Mouse (Mus musculus) neural tube, embryonic 14.5 days (tissue): ENCODE results near the gene Xiap. TPM values are rescaled to one million over a fixed set of nuclear protein-coding genes. Genes with fewer than 3 reads are reported as not detected.

Source experiments
- ATAC-seq: fragments of 200-750 bp; cut with Nextera tagmentation; 2 replicates; pipeline ENCODE4 v1.8.0; 2017; ENCODE audit warnings: low read depth, mild to moderate bottlenecking, moderate TSS enrichment, moderate library complexity
- H3K27ac ChIP-seq: fragments of 300-500 bp; sonication (generic); 2 replicates; pipeline ENCODE4 v1.5.1; 2014; ENCODE audit warnings: low read depth, mild to moderate bottlenecking, control low read depth, low read length, moderate library complexity, mixed read lengths
- H3K27me3 ChIP-seq: fragments of 300-500 bp; sonication (generic); 2 replicates; pipeline ENCODE4 v1.6.1; 2014; ENCODE audit warnings: low read length; ENCODE audit not compliant: control insufficient read depth, insufficient read depth
- H3K36me3 ChIP-seq: fragments of 300-500 bp; sonication (generic); 2 replicates; pipeline ENCODE4 v1.6.1; 2014; ENCODE audit warnings: low read length, mixed read lengths; ENCODE audit not compliant: control insufficient read depth, insufficient read depth
- H3K4me1 ChIP-seq: fragments of 300-500 bp; sonication (generic); 2 replicates; pipeline ENCODE4 v1.6.1; 2014; ENCODE audit warnings: low read length; ENCODE audit not compliant: control insufficient read depth, insufficient read depth
- H3K4me2 ChIP-seq: fragments of 300-500 bp; sonication (generic); 2 replicates; pipeline ENCODE4 v1.6.1; 2014; ENCODE audit warnings: mild to moderate bottlenecking, low read depth, low read length, control low read depth
- H3K4me3 ChIP-seq: fragments of 300-500 bp; sonication (generic); 2 replicates; pipeline ENCODE4 v1.5.1; 2014; ENCODE audit warnings: low read depth, low read length, control low read depth, mixed read lengths
- H3K9ac ChIP-seq: fragments of 300-500 bp; sonication (generic); replicated peaks from 2 replicates; pipeline ENCODE4 v1.6.1; 2014; ENCODE audit warnings: low read depth, mild to moderate bottlenecking, control low read depth, low read length, mixed read lengths
- H3K9me3 ChIP-seq: fragments of 300-500 bp; sonication (generic); 2 replicates; pipeline ENCODE4 v1.6.1; 2016; ENCODE audit warnings: low read length; ENCODE audit not compliant: control insufficient read depth
- WGBS: fragments of 180-500 bp; shearing (Covaris S2); extraction: QIAGEN DNeasy Blood & Tissue Kit; methylation state at CpG from one replicate; pipeline ENCODE4 v1.1.7; 2014; 5-methylcytosine and 5-hydroxymethylcytosine counted together
- polyA plus RNA-seq: library from polyadenylated mRNA; unstranded; fragments of >200 nt; fragmentation: Nextera tagmentation; extraction: Ambion mirVana; gene quantifications from 2 replicates; pipeline ENCODE4 v1.2.1, GENCODE M21; 2014

Gene Xiap
- polyA plus RNA-seq, 1 experiment from 2014 or later, result 18.7 TPM

DNA sequence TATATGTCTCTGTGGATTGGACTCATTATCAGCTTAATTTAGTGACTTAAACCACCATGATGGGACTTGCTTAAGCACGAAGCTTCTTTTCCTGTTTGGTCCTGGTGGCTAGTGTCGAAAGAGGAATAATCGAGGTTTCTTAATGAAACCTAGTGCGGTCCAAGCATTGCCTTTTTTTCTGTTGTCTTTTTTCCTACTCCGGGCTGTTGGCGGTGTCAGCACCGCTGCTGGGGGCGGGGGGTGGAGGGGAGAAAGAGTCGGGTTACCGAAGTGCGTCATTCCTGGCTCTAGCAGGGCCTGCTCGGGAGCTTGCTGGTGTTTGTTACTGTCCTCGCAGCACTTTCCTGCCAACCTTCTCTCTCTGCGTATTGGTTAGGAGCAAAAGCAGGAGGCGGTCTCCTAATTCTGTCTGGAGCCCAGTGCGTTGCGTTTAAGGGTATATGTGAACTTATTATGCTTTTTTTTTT lies 92.5 kb downstream of the Xiap start:
- H3K27ac ChIP-seq, result peak overlapping the region; percentile 78
- no peaks in the 10 kb centered on the region for H3K36me3 ChIP-seq
- ATAC-seq, result peak; percentile 35; the same call in 1 of the 2 replicates
- no peaks in the 10 kb centered on the region for H3K9me3 ChIP-seq
- H3K4me3 ChIP-seq, result peak overlapping the region; percentile 43
- peak overlapping the region; percentile 56 for H3K4me2 ChIP-seq
- H3K27me3 ChIP-seq, result no peaks in the 10 kb centered on the region
- H3K4me1 ChIP-seq, result no peaks in the 10 kb centered on the region
- H3K9ac ChIP-seq, result no peak overlapping the region; the same call in 1 of the 2 replicates
- 15% methylated on average over 17 of the region's 17 CpGs for WGBS

- H3K4me2 ChIP-seq, result peak overlapping the region; percentile 56
- 33% methylated on average over 4 of the region's 4 CpGs for WGBS
- no peaks in the 10 kb centered on the region for H3K36me3 ChIP-seq
- ATAC-seq, result no peak
- H3K27me3 ChIP-seq, result no peaks in the 10 kb centered on the region
- no peaks in the 10 kb centered on the region for H3K4me1 ChIP-seq
- H3K4me3 ChIP-seq, result 0 out of 2 replicates have a peak overlapping the region, but pooled peaks have one; percentile 1
- no peaks in the 10 kb centered on the region for H3K9me3 ChIP-seq
- no peak overlapping the region for H3K27ac ChIP-seq
- H3K9ac ChIP-seq, result no peak overlapping the region
Measured at GRCm38 (mm10) chrX:42153056-42153455, 93.6 kb downstream of the Xiap start.

Other genes starting within 250 kb of the Xiap start
- gene Thoc2, start 139.0 kb upstream of the Xiap start, polyA plus RNA-seq, result 105 and 109 TPM in 2 replicates
- 30.8 and 31.5 TPM in 2 replicates for gene Stag2, start 89.6 kb downstream of the Xiap start, polyA plus RNA-seq